Mouse (Mus musculus) adrenal gland, adult 18-20 months (tissue): ENCODE measurements around the gene Lcn8. TPM values are rescaled to one million over a fixed set of nuclear protein-coding genes. Genes with fewer than 3 reads are reported as not detected.
A peak's percentile ranks its signal among the peaks of the same experiment; 100 is the strongest.
"Not testable (repeated sequence)": the region's sequence is repeated elsewhere in the genome, so short reads cannot be mapped to it uniquely, and the experiment has no call there.

Experiments
- DNase-seq, 2 experiments: peaks; one replicate each; pipeline ENCODE4 v3.0.0; 2021 to 2022; ENCODE audit warnings: low spot score in 2 of 2
- total RNA-seq, 2 experiments: library from RNA; stranded (reverse); gene quantifications; 1 replicate in 1 of 2; 2 replicates in 1 of 2; pipeline ENCODE4 v1.2.3; 2021

Gene Lcn8
- total RNA-seq, 2 experiments from 2014 or later, result not detected

GRCm38 (mm10) chr2:25664125-25664524 lies 11.2 kb downstream of the Lcn8 start:
- DNase-seq, result no peak

DNA sequence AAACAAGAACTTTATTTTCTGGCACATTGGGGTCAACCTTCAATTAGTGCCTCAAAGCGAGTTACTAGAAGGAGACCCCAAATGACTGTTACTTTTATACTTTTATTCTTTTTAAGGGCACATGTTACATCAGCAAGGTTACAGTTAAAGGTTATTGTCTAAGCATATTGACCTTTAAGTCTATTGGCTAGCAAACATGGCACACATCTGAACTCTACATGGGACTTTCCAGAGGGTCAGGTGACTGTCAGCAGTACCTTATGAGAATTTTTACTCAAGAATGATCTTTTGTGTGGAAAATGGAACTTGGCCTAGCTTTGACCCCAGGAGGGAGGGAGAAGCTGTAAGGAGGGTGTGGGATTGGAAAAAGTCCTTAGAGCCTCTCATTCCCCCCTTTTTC lies 13.6 kb downstream of the Lcn8 start:
- no peak for DNase-seq

DNA sequence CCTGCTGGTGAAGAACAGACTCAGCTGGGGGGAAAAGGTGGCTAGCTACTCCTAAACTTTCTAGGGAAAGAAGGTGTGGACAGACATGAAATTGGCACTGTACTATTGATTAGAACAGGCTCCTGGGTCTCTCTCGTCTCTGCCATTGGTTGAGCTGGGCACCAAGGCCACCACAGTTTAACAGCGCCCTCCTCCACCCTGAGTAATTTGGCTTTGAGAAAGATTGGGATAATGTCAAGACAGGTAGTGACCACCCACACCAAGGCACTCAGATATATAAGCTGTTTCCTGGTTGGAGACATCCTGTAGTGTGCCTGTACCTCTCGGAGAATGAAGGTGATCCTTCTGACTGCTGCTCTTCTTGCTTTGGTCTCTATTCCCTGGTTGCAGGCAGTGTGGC lies 23.6 kb downstream of the Lcn8 start, which contains the start of gene Lcn6:
Lcn6 (plus strand) TSS at position 301 of the 400 bp plus-strand sequence.
- no peak for DNase-seq

- no peak for DNase-seq
Observed at GRCm38 (mm10) chr2:25679559-25679958, 26.6 kb downstream of the Lcn8 start.

- no peak for DNase-seq
Observed at GRCm38 (mm10) chr2:25682426-25682825, 29.5 kb downstream of the Lcn8 start, which contains the start of gene Lcn10. Gene Lcn10 (plus strand): TSS chr2:25682726.

GRCm38 (mm10) chr2:25686941-25687340 lies 34.0 kb downstream of the Lcn8 start:
- no peak for DNase-seq

DNA sequence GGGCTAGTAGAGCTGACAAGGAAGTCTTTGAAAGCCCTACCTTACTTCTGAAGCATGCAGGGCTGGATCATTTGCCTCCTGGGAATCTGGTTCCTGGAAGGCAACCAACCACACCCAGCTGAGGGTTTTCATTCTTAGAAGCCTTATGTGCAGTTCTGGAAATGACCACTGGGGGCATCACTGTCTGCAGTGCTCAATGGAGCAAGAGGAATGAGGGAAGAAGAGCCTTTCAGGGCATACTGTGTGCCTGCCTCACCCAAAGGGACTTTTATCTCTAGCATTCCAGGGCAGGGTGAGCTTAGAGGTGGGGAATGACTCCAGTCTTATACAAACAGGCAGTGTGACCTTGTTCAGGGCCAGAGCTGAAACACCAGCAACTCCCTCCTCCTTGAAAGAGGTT lies 41.7 kb downstream of the Lcn8 start:
- peak; percentile 61 to 73 for DNase-seq

GRCm38 (mm10) chr2:25696951-25697350 lies 44.0 kb downstream of the Lcn8 start:
- DNase-seq, result peak in 1 of 2 experiments; percentile 40

DNA sequence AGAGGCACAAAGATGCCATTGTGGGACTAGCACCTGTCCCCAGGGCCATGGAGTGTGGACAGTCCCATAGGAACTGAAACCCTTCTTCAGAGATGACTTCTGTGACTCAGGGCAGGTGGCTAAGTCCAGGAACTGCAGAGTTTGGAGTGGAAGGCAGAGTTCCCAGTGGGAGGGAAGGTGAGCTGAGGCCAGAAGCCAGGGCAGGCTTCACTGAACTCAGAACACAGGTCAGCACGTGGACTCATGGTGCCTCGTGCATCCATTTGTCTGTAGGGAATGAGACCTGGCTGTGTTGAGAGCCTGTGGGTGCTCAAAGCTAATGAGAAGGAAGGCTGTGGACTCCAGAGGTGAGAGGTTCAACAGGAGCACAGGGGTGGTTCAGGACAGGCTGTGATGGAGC lies 45.8 kb downstream of the Lcn8 start:
- no peak for DNase-seq

- not testable (repeated sequence) for DNase-seq
Observed at GRCm38 (mm10) chr2:25699743-25700142, 46.8 kb downstream of the Lcn8 start, which contains the start of gene Obp2a. Gene Obp2a (plus strand): TSS chr2:25700043.

GRCm38 (mm10) chr2:25701001-25701400 lies 48.1 kb downstream of the Lcn8 start:
- DNase-seq, result no peak

DNA sequence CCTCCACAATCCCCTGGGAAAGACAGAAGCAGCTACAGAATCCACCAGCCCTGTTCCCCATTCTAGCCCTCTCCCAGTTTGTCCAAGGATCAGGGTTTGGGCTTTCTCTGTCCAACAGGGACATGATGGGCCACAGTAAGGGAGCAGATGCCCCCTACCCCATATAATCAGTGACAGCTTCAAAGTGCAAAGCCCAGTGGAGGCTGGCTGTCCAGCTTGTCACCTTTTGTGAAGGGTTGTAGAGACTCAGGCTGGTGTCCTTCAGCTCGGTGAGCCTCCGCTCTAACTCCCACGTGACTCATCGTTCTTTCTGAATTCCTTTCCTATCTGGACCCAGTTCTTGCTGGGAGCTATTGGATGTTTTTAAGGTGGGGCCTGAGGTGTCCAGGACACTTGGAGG lies 50.8 kb downstream of the Lcn8 start:
- DNase-seq, result no peak

Other genes with a start within 250 kb of the Lcn8 start
- under 1 TPM; 0.13 to 0.35 TPM for gene Fut7, start 229.9 kb upstream of the Lcn8 start, total RNA-seq
- 10 to 100 TPM; 36.9 to 48.5 TPM for gene Abca2, start 224.4 kb upstream of the Lcn8 start, total RNA-seq
- gene Clic3, start 196.3 kb upstream of the Lcn8 start, total RNA-seq, result 1 to 10 TPM in 1 of 2 experiments, under 1 TPM in 1; 0.53 to 1.1 TPM
- 10 to 100 TPM; 38.6 to 54.5 TPM for gene Paxx, start 192.0 kb upstream of the Lcn8 start, total RNA-seq
- gene Ptgds, start 183.1 kb upstream of the Lcn8 start, total RNA-seq, result 1 to 10 TPM; 1.1 to 3.1 TPM
- not detected for gene Lcn12, start 159.2 kb upstream of the Lcn8 start, total RNA-seq
- 10 to 100 TPM; 92.1 to 94.5 TPM for gene Fbxw5, start 152.4 kb upstream of the Lcn8 start, total RNA-seq
- 1 to 10 TPM; 2.2 to 3.5 TPM for gene C8g, start 151.4 kb upstream of the Lcn8 start, total RNA-seq
- gene Traf2, start 106.2 kb upstream of the Lcn8 start, total RNA-seq, result 10 to 100 TPM; 32.5 to 32.6 TPM
- 100 to 1,000 TPM; 302 to 308 TPM for gene Edf1, start 95.3 kb upstream of the Lcn8 start, total RNA-seq
- 1 to 10 TPM; 3.4 to 4.4 TPM for gene Mamdc4, start 78.3 kb upstream of the Lcn8 start, total RNA-seq
- 10 to 100 TPM; 49.4 to 69.5 TPM for gene Phpt1, start 77.9 kb upstream of the Lcn8 start, total RNA-seq
- gene Ajm1, start 71.4 kb upstream of the Lcn8 start, total RNA-seq, result 1 to 10 TPM; 1.5 to 1.7 TPM
- gene Rabl6, start 44.6 kb upstream of the Lcn8 start, total RNA-seq, result 10 to 100 TPM; 82.3 to 97.5 TPM
- gene Ccdc183, start 35.4 kb upstream of the Lcn8 start, total RNA-seq, result not detected
- gene Tmem141, start 31.1 kb upstream of the Lcn8 start, total RNA-seq, result 10 to 100 TPM; 14.6 to 38.7 TPM
- gene Fcna, start 25.1 kb upstream of the Lcn8 start, total RNA-seq, result 10 to 100 TPM in 1 of 2 experiments, 1 to 10 TPM in 1; 5.3 to 12.3 TPM
- gene Lcn5, start 4.8 kb downstream of the Lcn8 start, total RNA-seq, result not detected
- gene Lcn6, start 23.7 kb downstream of the Lcn8 start, total RNA-seq, result not detected
- not detected for gene Lcn10, start 29.6 kb downstream of the Lcn8 start, total RNA-seq
- gene Obp2a, start 46.9 kb downstream of the Lcn8 start, total RNA-seq, result 10 to 100 TPM in 1 of 2 experiments, not detected in 1; 67.0 TPM
- 10 to 100 TPM; 36.0 to 42.9 TPM for gene Bmyc, start 53.6 kb downstream of the Lcn8 start, total RNA-seq
- gene Obp2b, start 83.9 kb downstream of the Lcn8 start, total RNA-seq, result not detected
- not detected for gene Lcn3, start 112.4 kb downstream of the Lcn8 start, total RNA-seq
- not detected for gene Lcn11, start 123.9 kb downstream of the Lcn8 start, total RNA-seq
- gene Gm13539, start 129.1 kb downstream of the Lcn8 start, total RNA-seq, result not detected
- not detected for gene Glt6d1, start 162.7 kb downstream of the Lcn8 start, total RNA-seq
- not detected for gene Lcn9, start 170.0 kb downstream of the Lcn8 start, total RNA-seq
- not detected for gene Sohlh1, start 194.1 kb downstream of the Lcn8 start, total RNA-seq
- gene Kcnt1, start 210.6 kb downstream of the Lcn8 start, total RNA-seq, result 1 to 10 TPM; 3.7 to 3.8 TPM